In the genomic region with DNA sequence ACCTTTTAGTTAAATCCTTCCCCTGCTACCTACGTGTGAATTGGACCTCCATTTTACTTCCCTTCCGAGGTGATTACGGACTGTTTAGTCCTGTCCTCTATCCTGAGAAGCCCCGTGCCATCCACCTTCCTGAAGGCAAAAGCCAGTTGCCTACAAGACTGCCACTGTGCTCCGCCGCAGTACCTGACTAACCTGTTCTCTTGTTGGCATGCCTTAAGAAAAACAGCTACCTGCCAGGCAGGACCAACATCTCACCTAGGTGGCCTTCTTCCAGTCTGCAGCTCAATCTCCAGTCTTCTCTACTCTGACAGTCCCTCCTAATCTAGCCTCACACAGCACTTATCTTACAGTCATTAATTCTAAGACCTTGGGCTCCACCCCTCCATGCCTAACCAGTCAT, we compare ENCODE assay signal across 13 mouse cellular contexts.
"Had no signal": no experiment of that assay in that cellular context is flagged by ENCODE, and none has a peak within 500 bp of the region (broad histone marks: within the 10 kb centered on the region; RNA-seq: fewer than 3 reads in every experiment).

No protein-coding gene starts in this region.

- H3K27me3 ChIP-seq: limb, embryonic 12.5 days; liver, embryonic 13.5 days; midbrain, embryonic 13.5 days; stomach, embryonic 15.5 days had no signal

- ATAC-seq: inflammation-experienced regulatory T-cells, adult 6 months; intestine, postnatal 0 days; liver, postnatal 0 days; midbrain, embryonic 13.5 days had no signal

- H3K4me3 ChIP-seq: layer of hippocampus, adult 2 months; limb, embryonic 12.5 days; liver, embryonic 13.5 days; midbrain, embryonic 13.5 days; stomach, embryonic 15.5 days had no signal

- H3K9ac ChIP-seq: limb, embryonic 12.5 days; liver, embryonic 13.5 days; liver, postnatal 0 days; midbrain, embryonic 13.5 days; stomach, embryonic 15.5 days had no signal

- H3K27ac ChIP-seq: layer of hippocampus, adult 2 months; limb, embryonic 12.5 days; liver, embryonic 13.5 days; midbrain, embryonic 13.5 days; stomach, embryonic 15.5 days had no signal

- DNase-seq: kidney, postnatal 10 days; kidney, postnatal 4 days; liver; liver, embryonic 13.5 days; liver, postnatal 0 days; right cerebral cortex, postnatal 14 days; thymus, postnatal 36 days had no signal

- H3K4me1 ChIP-seq: limb, embryonic 12.5 days; midbrain, embryonic 13.5 days; stomach, embryonic 15.5 days had no signal

- H3K4me2 ChIP-seq: limb, embryonic 12.5 days; liver, embryonic 13.5 days; midbrain, embryonic 13.5 days; stomach, embryonic 15.5 days had no signal

- H3K9me3 ChIP-seq: limb, embryonic 12.5 days; midbrain, embryonic 13.5 days; stomach, embryonic 15.5 days had no signal
